Mouse (Mus musculus): ENCODE results near the gene Sfi1. TPM values are rescaled to one million over a fixed set of nuclear protein-coding genes. Genes with fewer than 3 reads are reported as not detected.
A peak's percentile ranks its signal among the peaks of the same experiment; 100 is the strongest.

Gene Sfi1
- total and polyA plus RNA-seq, 3 experiments: 11.3 to 17.4 (median 17.3) TPM

DNA sequence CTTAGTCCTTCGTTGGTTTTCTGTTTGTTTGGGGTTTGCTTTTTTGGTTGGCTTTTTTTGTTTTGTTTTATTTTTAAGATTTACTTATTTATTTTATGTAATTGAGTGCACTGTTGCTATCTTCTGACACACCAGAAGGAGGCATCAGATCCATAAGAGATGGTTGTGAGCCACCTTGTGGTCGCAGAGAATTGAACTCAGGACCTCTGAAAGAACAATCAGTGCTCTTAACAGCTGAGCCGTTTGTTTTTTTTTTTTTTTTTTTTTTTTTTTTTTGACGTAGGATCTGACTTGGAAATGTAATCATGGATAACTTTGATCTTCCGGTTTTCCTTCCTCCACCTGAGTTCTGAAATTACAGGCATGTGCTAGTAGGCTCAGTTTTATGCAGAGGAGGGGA, 29.8 kb upstream of the Sfi1 start:
- DNase-seq: no peak
- peaks cover 5% of the 10 kb centered on the region for H3K36me3 ChIP-seq (ENCODE audit: control insufficient read depth, insufficient read depth, low read length)
- intact Hi-C loops (cut with DNase I): no loop called here
- no peak overlapping the region for H3K4me3 ChIP-seq
- peak; percentile 32 for TF ChIP-seq CTCF (IDR thresholded peaks at IDR 0.05)
- no peak for TF ChIP-seq EP300 (IDR thresholded peaks at IDR 0.05; ENCODE audit: insufficient read depth, low read depth, low read length)
- no peaks in the 10 kb centered on the region for H3K27me3 ChIP-seq (ENCODE audit: control insufficient read depth, insufficient read depth, low read length)
- no peak overlapping the region for H3K27ac ChIP-seq
- WGBS: 56% methylated on average over 5 of the region's 5 CpGs
- H3K4me1 ChIP-seq (ENCODE audit: control insufficient read depth, insufficient read depth, low read length): no peaks in the 10 kb centered on the region
- no peaks in the 10 kb centered on the region for H3K79me2 ChIP-seq (replicated peaks; ENCODE audit: control insufficient read depth, insufficient read depth, low read length)
- H3K9ac ChIP-seq (ENCODE audit: low read depth, low read length): no peak overlapping the region

DNA sequence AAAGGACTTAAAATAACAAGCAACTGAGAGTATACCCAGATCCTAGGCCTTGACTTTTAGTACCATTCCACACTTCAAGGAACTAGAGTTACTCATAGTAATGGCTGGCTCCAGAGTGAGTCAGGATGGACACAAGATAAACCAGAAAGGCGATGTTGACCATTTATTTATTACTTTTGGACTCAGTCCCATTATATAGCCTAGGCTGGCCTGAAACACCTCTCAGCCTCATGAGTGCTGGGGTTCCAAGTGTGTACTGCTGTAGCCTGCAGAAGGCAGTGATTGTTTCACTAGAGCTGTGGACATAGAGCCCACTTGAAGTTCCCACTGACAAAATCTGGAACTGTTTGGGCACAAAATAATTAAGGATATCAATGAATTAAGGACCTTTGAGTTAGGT, 19.3 kb upstream of the Sfi1 start:
- Histone ChIP-seq H3K36me3 (ENCODE audit: control insufficient read depth, insufficient read depth, low read length) (peaks cover 2% of the 10 kb centered on the region), H3K4me3 (no peak overlapping the region), H3K27ac (no peak overlapping the region), H3K9ac (ENCODE audit: low read depth, low read length) (no peak overlapping the region), H3K79me2 (replicated peaks; ENCODE audit: control insufficient read depth, insufficient read depth, low read length) (peaks cover 4% of the 10 kb centered on the region; the same call in 1 of the 2 replicates), H3K4me1 (ENCODE audit: control insufficient read depth, insufficient read depth, low read length) (no peaks in the 10 kb centered on the region), H3K27me3 (ENCODE audit: control insufficient read depth, insufficient read depth, low read length) (no peaks in the 10 kb centered on the region)
- TF ChIP-seq POLR2A (IDR thresholded peaks at IDR 0.05; ENCODE audit: insufficient read depth, low read depth, low read length): no peak
- TF ChIP-seq CTCF (IDR thresholded peaks at IDR 0.05): no peak
- no peak for TF ChIP-seq EP300 (IDR thresholded peaks at IDR 0.05; ENCODE audit: insufficient read depth, low read depth, low read length)
- WGBS: 65% methylated on average over 1 of the region's 1 CpGs
- intact Hi-C loops (cut with DNase I): no loop called here
- DNase-seq: no peak

DNA sequence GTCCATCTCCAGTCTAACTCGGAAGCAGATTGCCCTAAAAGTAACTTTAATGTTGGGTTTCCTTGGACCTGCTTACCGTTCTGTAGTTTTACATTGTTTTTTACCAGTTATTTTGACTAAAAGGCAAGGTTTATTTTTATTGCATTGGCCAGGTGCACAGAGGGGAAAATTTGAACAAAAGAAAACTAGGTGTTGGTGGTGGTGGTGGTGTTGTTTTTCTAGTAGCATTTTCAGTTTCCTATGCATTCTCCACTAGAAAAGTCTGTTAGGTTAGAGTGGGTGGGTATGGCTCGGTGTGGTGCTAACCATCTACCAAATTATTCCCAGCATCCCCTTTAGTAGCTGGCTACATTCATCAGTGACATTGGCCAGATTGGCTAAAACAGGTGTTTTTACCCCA, 13.5 kb upstream of the Sfi1 start:
- H3K27me3 ChIP-seq (ENCODE audit: control insufficient read depth, insufficient read depth, low read length): no peaks in the 10 kb centered on the region
- peaks cover 2% of the 10 kb centered on the region for H3K4me1 ChIP-seq (ENCODE audit: control insufficient read depth, insufficient read depth, low read length)
- H3K9ac ChIP-seq (ENCODE audit: low read depth, low read length): no peak overlapping the region
- 90% methylated on average over 3 of the region's 3 CpGs for WGBS
- intact Hi-C loops (cut with DNase I): no loop called here
- no peak for DNase-seq
- peaks cover 5% of the 10 kb centered on the region for H3K36me3 ChIP-seq (ENCODE audit: control insufficient read depth, insufficient read depth, low read length)
- TF ChIP-seq CTCF (IDR thresholded peaks at IDR 0.05): no peak
- TF ChIP-seq POLR2A (IDR thresholded peaks at IDR 0.05; ENCODE audit: insufficient read depth, low read depth, low read length): no peak
- TF ChIP-seq EP300 (IDR thresholded peaks at IDR 0.05; ENCODE audit: insufficient read depth, low read depth, low read length): no peak
- H3K4me3 ChIP-seq: no peak overlapping the region
- H3K79me2 ChIP-seq (replicated peaks; ENCODE audit: control insufficient read depth, insufficient read depth, low read length): peaks cover 7% of the 10 kb centered on the region
- H3K27ac ChIP-seq: no peak overlapping the region

DNA sequence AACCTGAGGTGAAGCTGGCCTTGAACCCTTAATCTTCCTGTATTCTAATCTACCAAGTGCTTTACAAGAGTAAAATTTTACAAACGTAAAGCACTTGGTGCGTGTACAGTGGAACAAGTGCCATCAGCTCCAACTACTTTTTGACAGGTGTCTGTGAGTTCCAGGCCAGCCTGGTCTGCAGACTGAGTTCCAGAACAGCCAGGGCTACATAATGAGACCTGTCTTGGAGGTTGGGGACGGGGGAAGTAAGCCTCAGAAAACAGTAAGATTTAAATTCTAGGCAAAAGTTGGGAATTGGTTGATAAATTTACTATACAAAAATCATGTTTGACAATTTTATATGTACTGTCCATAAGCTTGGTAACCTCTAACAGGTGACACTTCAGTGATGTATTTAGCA, 11.9 kb upstream of the Sfi1 start:
- Histone ChIP-seq H3K27ac (no peak overlapping the region), H3K9ac (ENCODE audit: low read depth, low read length) (no peak overlapping the region), H3K27me3 (ENCODE audit: control insufficient read depth, insufficient read depth, low read length) (no peaks in the 10 kb centered on the region), H3K4me1 (ENCODE audit: control insufficient read depth, insufficient read depth, low read length) (peaks cover 2% of the 10 kb centered on the region), H3K4me3 (no peak overlapping the region), H3K36me3 (ENCODE audit: control insufficient read depth, insufficient read depth, low read length) (peaks cover 5% of the 10 kb centered on the region), H3K79me2 (replicated peaks; ENCODE audit: control insufficient read depth, insufficient read depth, low read length) (peaks cover 5% of the 10 kb centered on the region; the same call in 1 of the 2 replicates)
- DNase-seq: no peak
- TF ChIP-seq EP300 (IDR thresholded peaks at IDR 0.05; ENCODE audit: insufficient read depth, low read depth, low read length) (no peak), POLR2A (IDR thresholded peaks at IDR 0.05; ENCODE audit: insufficient read depth, low read depth, low read length) (no peak), CTCF (IDR thresholded peaks at IDR 0.05) (no peak)
- 76% methylated on average over 3 of the region's 3 CpGs for WGBS
- intact Hi-C loops (cut with DNase I): no loop called here

DNA sequence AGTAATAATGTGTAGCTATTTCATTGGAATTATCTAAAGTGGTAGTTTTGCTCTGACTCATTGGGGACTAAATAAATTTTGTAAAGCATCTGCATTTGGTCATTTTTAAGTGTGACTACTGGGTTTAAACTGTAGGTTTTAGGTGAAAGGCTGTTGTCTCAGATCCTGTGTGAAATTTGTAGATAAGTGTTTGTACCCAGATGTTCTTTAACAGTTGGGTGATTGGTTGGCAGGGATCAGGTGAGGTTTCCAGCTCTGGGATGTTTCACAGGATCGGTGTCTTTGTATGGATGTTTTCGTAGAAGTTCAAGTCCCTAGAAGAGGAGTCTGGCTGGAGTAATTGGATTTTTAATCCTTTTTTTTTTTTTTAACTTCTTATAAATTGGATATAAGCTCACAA, 10.5 kb upstream of the Sfi1 start:
- DNase-seq: no peak
- Histone ChIP-seq H3K4me3 (no peak overlapping the region), H3K27ac (no peak overlapping the region), H3K4me1 (ENCODE audit: control insufficient read depth, insufficient read depth, low read length) (peaks cover 2% of the 10 kb centered on the region), H3K9ac (ENCODE audit: low read depth, low read length) (no peak overlapping the region), H3K79me2 (replicated peaks; ENCODE audit: control insufficient read depth, insufficient read depth, low read length) (peaks cover 5% of the 10 kb centered on the region; the same call in 1 of the 2 replicates), H3K36me3 (ENCODE audit: control insufficient read depth, insufficient read depth, low read length) (peaks cover 5% of the 10 kb centered on the region), H3K27me3 (ENCODE audit: control insufficient read depth, insufficient read depth, low read length) (no peaks in the 10 kb centered on the region)
- intact Hi-C loops (cut with DNase I): loop anchor here (5.0 kb wide), 3 partner anchors 64 to 709 kb away; partner anchors contain the start of genes Drg1 and Slc35e4
- WGBS: 76% methylated on average over 2 of the region's 2 CpGs
- TF ChIP-seq POLR2A (IDR thresholded peaks at IDR 0.05; ENCODE audit: insufficient read depth, low read depth, low read length) (no peak), EP300 (IDR thresholded peaks at IDR 0.05; ENCODE audit: insufficient read depth, low read depth, low read length) (no peak), CTCF (IDR thresholded peaks at IDR 0.05) (no peak)

DNA sequence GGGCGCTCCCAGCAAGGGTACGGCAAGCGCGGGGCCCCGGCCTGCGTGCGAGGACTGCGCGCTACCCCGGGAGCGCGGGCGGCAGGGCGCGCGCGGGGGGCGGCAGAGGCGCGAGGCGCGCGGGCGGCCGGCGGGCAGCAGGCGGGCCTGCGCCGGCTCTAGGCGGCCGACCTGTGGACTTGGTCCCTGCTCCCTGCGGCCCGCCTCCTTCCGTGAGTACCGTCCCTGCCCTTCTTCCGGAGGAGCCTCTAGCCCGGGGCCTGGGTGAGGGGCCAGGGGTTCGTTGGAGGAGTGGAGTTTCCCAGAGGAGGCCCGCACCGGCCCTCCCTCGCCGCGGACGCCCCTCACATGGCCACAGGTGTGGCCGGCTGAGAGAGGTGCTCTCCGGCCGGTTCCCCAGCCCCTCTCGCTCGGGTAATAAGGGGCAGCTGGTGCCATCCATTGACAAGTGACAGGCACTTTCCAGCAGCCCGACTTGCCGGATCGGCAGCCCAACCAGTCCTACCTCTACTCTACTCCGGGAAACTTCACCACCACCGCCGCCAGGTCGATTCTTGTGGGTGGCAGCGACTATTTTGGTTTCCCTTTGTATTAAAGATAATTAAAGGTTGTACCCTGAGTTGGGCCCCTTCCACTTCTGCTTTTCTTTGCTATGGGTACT, 9.6 kb upstream of the Sfi1 start:
- peak overlapping the region; percentile 30 for H3K4me3 ChIP-seq
- H3K4me1 ChIP-seq (ENCODE audit: control insufficient read depth, insufficient read depth, low read length): peaks cover 2% of the 10 kb centered on the region
- H3K27me3 ChIP-seq (ENCODE audit: control insufficient read depth, insufficient read depth, low read length): no peaks in the 10 kb centered on the region
- under 1% methylated on average over 51 of the region's 57 CpGs for WGBS
- peaks cover 5% of the 10 kb centered on the region for H3K36me3 ChIP-seq (ENCODE audit: control insufficient read depth, insufficient read depth, low read length)
- intact Hi-C loops (cut with DNase I): loop anchor here (5.0 kb wide), 3 partner anchors 64 to 709 kb away; partner anchors contain the start of genes Drg1 and Slc35e4
- DNase-seq: peak; percentile 67 to 68
- H3K79me2 ChIP-seq (replicated peaks; ENCODE audit: control insufficient read depth, insufficient read depth, low read length): peaks cover 5% of the 10 kb centered on the region; the same call in 1 of the 2 replicates
- no peak for TF ChIP-seq CTCF (IDR thresholded peaks at IDR 0.05)
- no peak for TF ChIP-seq POLR2A (IDR thresholded peaks at IDR 0.05; ENCODE audit: insufficient read depth, low read depth, low read length)
- no peak for TF ChIP-seq EP300 (IDR thresholded peaks at IDR 0.05; ENCODE audit: insufficient read depth, low read depth, low read length)
- peak overlapping the region; percentile 74 for H3K9ac ChIP-seq (ENCODE audit: low read depth, low read length)
- H3K27ac ChIP-seq: no peak overlapping the region; the same call in 1 of the 2 replicates

Measured in heart, adult 2 months (tissue).